Mouse (Mus musculus) bone marrow, adult 2 months (tissue): ENCODE data around the gene Cnr2.

ENCODE experiments used
- CTCF ChIP-seq: fragments of 200-500 bp; IDR thresholded peaks from 2 replicates; pipeline ENCODE4 v1.5.1; 2011; ENCODE audit warnings: low read length, control low read depth; ENCODE audit not compliant: control insufficient read depth, insufficient read depth
- POLR2A ChIP-seq: fragments of 200-500 bp; IDR thresholded peaks from 2 replicates; pipeline ENCODE4 v1.6.1; 2011; ENCODE audit warnings: low read depth, mild to moderate bottlenecking, control low read depth, low read length, borderline replicate concordance; ENCODE audit not compliant: control insufficient read depth

- TF ChIP-seq CTCF (no peak), POLR2A (no peak)
Measured at GRCm38 (mm10) chr4:135891539-135891938, 3.7 kb upstream of the Cnr2 start.
